Mouse (Mus musculus) cerebellum, adult 2 months (tissue): ENCODE measurements around the gene Retreg2.

Experiments used
- CTCF ChIP-seq: fragments of 200-500 bp; IDR thresholded peaks from 2 replicates; pipeline ENCODE4 v1.5.1; 2011; ENCODE audit warnings: low read depth, mild to moderate bottlenecking, control low read depth, low read length, moderate library complexity, borderline replicate concordance; ENCODE audit not compliant: insufficient read depth
- POLR2A ChIP-seq: fragments of 200-500 bp; IDR thresholded peaks from 2 replicates; pipeline ENCODE4 v1.6.1; 2011; ENCODE audit warnings: low read length, control low read depth, borderline replicate concordance; ENCODE audit not compliant: insufficient read depth

GRCm38 (mm10) chr1:75136730-75137129, 5.8 kb upstream of the Retreg2 start:
- TF ChIP-seq CTCF (no peak), POLR2A (no peak)
